Mouse (Mus musculus) megakaryocyte-erythroid progenitor cell, adult 5-6 weeks (primary cell): ENCODE measurements around the gene Zfp329. TPM values are rescaled to one million over a fixed set of nuclear protein-coding genes. Genes with fewer than 3 reads are reported as not detected.

ENCODE experiments used
- total RNA-seq, 2 experiments: library from RNA; stranded (forward) in 1 of 2; stranded (reverse) in 1 of 2; fragments of 200-1000, 215-1000 nt in 1 of 2; fragments of >200 nt in 1 of 2; fragmentation: Nextera tagmentation in 1 of 2; gene quantifications; 2 replicates each; pipeline ENCODE4 v1.2.3; 2014 to 2017

Gene Zfp329
- total RNA-seq, 2 experiments from 2014 or later: 7.8 to 12.3 TPM

Other genes with a start within 250 kb of the Zfp329 start
- gene Vmn2r53, start 210.1 kb downstream of the Zfp329 start, total RNA-seq (2014; fragmentation: Nextera tagmentation): 0.02 TPM in 1 of 2 replicates, not detected in the other
- not detected in 2 replicates for gene Vmn2r53, start 210.1 kb downstream of the Zfp329 start, total RNA-seq (2017)
- gene Vmn2r54, start 178.5 kb downstream of the Zfp329 start, total RNA-seq (2014; fragmentation: Nextera tagmentation): not detected in 2 replicates
- not detected in 2 replicates for gene Vmn2r54, start 178.5 kb downstream of the Zfp329 start, total RNA-seq (2017)
- gene Vmn2r55, start 133.9 kb downstream of the Zfp329 start, total RNA-seq (2014; fragmentation: Nextera tagmentation): not detected in 2 replicates
- gene Vmn2r55, start 133.9 kb downstream of the Zfp329 start, total RNA-seq (2017): not detected in 2 replicates
- gene Vmn2r56, start 83.9 kb downstream of the Zfp329 start, total RNA-seq (2014; fragmentation: Nextera tagmentation): not detected in 2 replicates
- gene Vmn2r56, start 83.9 kb downstream of the Zfp329 start, total RNA-seq (2017): not detected in 2 replicates
- gene Zscan18, start 15.2 kb downstream of the Zfp329 start, total RNA-seq (2014; fragmentation: Nextera tagmentation): 0.94 and 3.2 TPM in 2 replicates
- 1.9 and 5.8 TPM in 2 replicates for gene Zscan18, start 15.2 kb downstream of the Zfp329 start, total RNA-seq (2017)
- gene Zfp110, start 15.9 kb upstream of the Zfp329 start, total RNA-seq (2014; fragmentation: Nextera tagmentation): 26.7 and 30.6 TPM in 2 replicates
- 38.0 and 38.1 TPM in 2 replicates for gene Zfp110, start 15.9 kb upstream of the Zfp329 start, total RNA-seq (2017)
- 3.2 and 6.2 TPM in 2 replicates for gene Zfp128, start 62.3 kb upstream of the Zfp329 start, total RNA-seq (2014; fragmentation: Nextera tagmentation)
- gene Zfp128, start 62.3 kb upstream of the Zfp329 start, total RNA-seq (2017): 3.3 and 4.0 TPM in 2 replicates
- 13.3 and 18.7 TPM in 2 replicates for gene Zscan22, start 79.0 kb upstream of the Zfp329 start, total RNA-seq (2014; fragmentation: Nextera tagmentation)
- gene Zscan22, start 79.0 kb upstream of the Zfp329 start, total RNA-seq (2017): 5.7 and 7.1 TPM in 2 replicates
- 3,241 and 3,814 TPM in 2 replicates for gene Rps5, start 103.4 kb upstream of the Zfp329 start, total RNA-seq (2014; fragmentation: Nextera tagmentation)
- 1,950 and 2,335 TPM in 2 replicates for gene Rps5, start 103.4 kb upstream of the Zfp329 start, total RNA-seq (2017)
- 0.77 and 1.2 TPM in 2 replicates for gene Rnf225, start 108.6 kb upstream of the Zfp329 start, total RNA-seq (2014; fragmentation: Nextera tagmentation)
- 1.6 TPM in 1 of 2 replicates, not detected in the other for gene Rnf225, start 108.6 kb upstream of the Zfp329 start, total RNA-seq (2017)
- gene Zfp324, start 147.0 kb upstream of the Zfp329 start, total RNA-seq (2014; fragmentation: Nextera tagmentation): 3.7 and 4.3 TPM in 2 replicates
- gene Zfp324, start 147.0 kb upstream of the Zfp329 start, total RNA-seq (2017): 3.1 and 7.7 TPM in 2 replicates
- gene Zfp446, start 159.0 kb upstream of the Zfp329 start, total RNA-seq (2014; fragmentation: Nextera tagmentation): 6.1 and 9.0 TPM in 2 replicates
- gene Zfp446, start 159.0 kb upstream of the Zfp329 start, total RNA-seq (2017): 1.6 and 1.9 TPM in 2 replicates
- not detected in 2 replicates for gene Slc27a5, start 179.3 kb upstream of the Zfp329 start, total RNA-seq (2014; fragmentation: Nextera tagmentation)
- not detected in 2 replicates for gene Slc27a5, start 179.3 kb upstream of the Zfp329 start, total RNA-seq (2017)
- gene Trim28, start 180.3 kb upstream of the Zfp329 start, total RNA-seq (2014; fragmentation: Nextera tagmentation): 654 and 831 TPM in 2 replicates
- gene Trim28, start 180.3 kb upstream of the Zfp329 start, total RNA-seq (2017): 556 and 566 TPM in 2 replicates
- 14.0 and 30.8 TPM in 2 replicates for gene Zbtb45, start 191.2 kb upstream of the Zfp329 start, total RNA-seq (2014; fragmentation: Nextera tagmentation)
- 5.1 and 9.2 TPM in 2 replicates for gene Zbtb45, start 191.2 kb upstream of the Zfp329 start, total RNA-seq (2017)
- 159 and 192 TPM in 2 replicates for gene Chmp2a, start 215.9 kb upstream of the Zfp329 start, total RNA-seq (2014; fragmentation: Nextera tagmentation)
- 142 and 150 TPM in 2 replicates for gene Chmp2a, start 215.9 kb upstream of the Zfp329 start, total RNA-seq (2017)
- 222 and 267 TPM in 2 replicates for gene Ube2m, start 219.4 kb upstream of the Zfp329 start, total RNA-seq (2014; fragmentation: Nextera tagmentation)
- gene Ube2m, start 219.4 kb upstream of the Zfp329 start, total RNA-seq (2017): 106 and 110 TPM in 2 replicates
- 0.62 and 3.9 TPM in 2 replicates for gene Mzf1, start 235.9 kb upstream of the Zfp329 start, total RNA-seq (2014; fragmentation: Nextera tagmentation)
- 0.47 and 1.3 TPM in 2 replicates for gene Mzf1, start 235.9 kb upstream of the Zfp329 start, total RNA-seq (2017)